Mouse (Mus musculus): ENCODE measurements at regions not wholly inside any gene's neighbourhood (a gene's known extent, or its start where the extent isn't known, plus 50 kb on each side); places are given as distances from the start of the nearest gene placed in this dataset.

DNA sequence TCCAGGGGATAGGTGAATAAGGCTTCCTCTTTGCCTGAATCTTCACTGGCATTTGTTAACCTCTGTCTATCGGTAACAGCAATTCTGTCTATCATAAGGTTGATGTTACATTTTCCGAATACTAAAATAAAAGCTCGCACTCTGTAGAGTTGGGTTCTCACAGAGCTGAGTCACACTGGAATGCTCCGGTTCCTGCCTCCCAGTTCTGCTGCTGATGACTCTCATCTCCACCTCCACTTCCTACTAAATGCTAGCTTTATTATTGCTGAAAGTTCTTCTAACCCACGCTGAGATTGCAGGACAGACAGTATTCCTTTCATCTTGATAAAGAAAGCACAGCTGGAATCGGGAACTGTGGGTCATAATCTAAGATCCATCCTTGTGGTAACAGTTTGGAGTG lies 65.5 kb upstream of the Ssr3 start:
- Histone ChIP-seq H3K9me3 (ENCODE audit: control insufficient read depth, low read length) (0 out of 2 replicates have a peak, but pooled peaks cover 3% of the 10 kb centered on the region), H3K9ac (replicated peaks; ENCODE audit: low read depth, low read length) (no peak overlapping the region), H3K27me3 (replicated peaks; ENCODE audit: control insufficient read depth, insufficient read depth, low read length) (no peaks in the 10 kb centered on the region), H3K27ac (ENCODE audit: low read length) (no peak overlapping the region), H3K36me3 (ENCODE audit: control insufficient read depth, insufficient read depth) (no peaks in the 10 kb centered on the region), H3K4me1 (replicated peaks; ENCODE audit: control insufficient read depth, insufficient read depth, low read length) (peaks cover 12% of the 10 kb centered on the region), H3K4me3 (replicated peaks; ENCODE audit: low read length) (no peak overlapping the region), H3K4me2 (ENCODE audit: low read length) (no peak overlapping the region)
- 80% methylated on average over 6 of the region's 6 CpGs for WGBS
- ATAC-seq: no peak

DNA sequence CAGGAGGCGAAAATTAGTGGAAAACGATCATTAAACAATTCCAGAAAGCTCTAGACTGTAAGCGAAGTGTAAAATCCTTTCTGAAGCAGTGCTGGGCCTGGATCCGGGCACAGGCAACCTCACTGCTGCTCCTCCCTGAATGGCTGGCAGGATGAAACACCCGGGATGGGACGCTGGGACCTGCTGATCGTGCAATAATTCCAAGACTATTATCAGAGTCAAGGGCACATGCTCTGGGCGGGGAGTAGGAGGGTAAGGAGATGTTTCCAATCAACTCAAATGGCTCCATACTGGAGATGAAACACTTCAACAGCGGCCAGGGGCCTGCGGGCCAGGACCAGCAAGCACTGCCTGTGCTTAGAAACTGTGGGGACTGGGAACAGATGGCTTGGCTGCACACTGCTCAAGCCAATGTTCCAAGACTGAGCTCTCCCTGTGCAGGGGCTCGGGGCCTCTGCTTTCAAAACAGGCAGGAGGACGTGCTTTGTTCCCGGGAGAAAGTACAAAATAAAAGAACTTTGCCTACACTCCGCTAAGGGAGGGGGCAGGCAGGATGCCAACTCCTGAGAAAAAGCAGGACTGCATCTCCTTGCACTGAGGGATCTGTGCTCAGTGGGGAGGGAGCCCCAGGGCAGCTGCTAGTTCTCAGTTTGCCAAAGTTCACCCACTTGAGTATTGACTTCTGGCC lies 63.3 kb upstream of the Ssr3 start:
- peak; percentile 98 for ATAC-seq
- H3K9me3 ChIP-seq (ENCODE audit: control insufficient read depth, low read length): 0 out of 2 replicates have a peak, but pooled peaks cover 3% of the 10 kb centered on the region
- H3K27ac ChIP-seq (ENCODE audit: low read length): peak overlapping the region; percentile 52
- peaks cover 9% of the 10 kb centered on the region for H3K4me1 ChIP-seq (replicated peaks; ENCODE audit: control insufficient read depth, insufficient read depth, low read length)
- no peaks in the 10 kb centered on the region for H3K27me3 ChIP-seq (replicated peaks; ENCODE audit: control insufficient read depth, insufficient read depth, low read length)
- WGBS: 11% methylated on average over 14 of the region's 14 CpGs
- no peak overlapping the region for H3K4me2 ChIP-seq (ENCODE audit: low read length)
- H3K9ac ChIP-seq (replicated peaks; ENCODE audit: low read depth, low read length): no peak overlapping the region
- H3K36me3 ChIP-seq (ENCODE audit: control insufficient read depth, insufficient read depth): no peaks in the 10 kb centered on the region
- H3K4me3 ChIP-seq (replicated peaks; ENCODE audit: low read length): no peak overlapping the region

- 95% methylated on average over 7 of the region's 7 CpGs for WGBS
- H3K9ac ChIP-seq (replicated peaks; ENCODE audit: low read depth, low read length): no peak overlapping the region
- H3K27me3 ChIP-seq (replicated peaks; ENCODE audit: control insufficient read depth, insufficient read depth, low read length): no peaks in the 10 kb centered on the region
- H3K4me1 ChIP-seq (replicated peaks; ENCODE audit: control insufficient read depth, insufficient read depth, low read length): 0 out of 2 replicates have a peak, but pooled peaks cover 5% of the 10 kb centered on the region
- H3K9me3 ChIP-seq (ENCODE audit: control insufficient read depth, low read length): 0 out of 2 replicates have a peak, but pooled peaks cover 2% of the 10 kb centered on the region
- no peak overlapping the region for H3K27ac ChIP-seq (ENCODE audit: low read length)
- ATAC-seq: no peak
- no peak overlapping the region for H3K4me3 ChIP-seq (replicated peaks; ENCODE audit: low read length)
- H3K36me3 ChIP-seq (ENCODE audit: control insufficient read depth, insufficient read depth): no peaks in the 10 kb centered on the region
- no peak overlapping the region for H3K4me2 ChIP-seq (ENCODE audit: low read length)
These were observed 61.9 kb upstream of the Ssr3 start for GRCm38 (mm10) chr3:65454301-65454700.

DNA sequence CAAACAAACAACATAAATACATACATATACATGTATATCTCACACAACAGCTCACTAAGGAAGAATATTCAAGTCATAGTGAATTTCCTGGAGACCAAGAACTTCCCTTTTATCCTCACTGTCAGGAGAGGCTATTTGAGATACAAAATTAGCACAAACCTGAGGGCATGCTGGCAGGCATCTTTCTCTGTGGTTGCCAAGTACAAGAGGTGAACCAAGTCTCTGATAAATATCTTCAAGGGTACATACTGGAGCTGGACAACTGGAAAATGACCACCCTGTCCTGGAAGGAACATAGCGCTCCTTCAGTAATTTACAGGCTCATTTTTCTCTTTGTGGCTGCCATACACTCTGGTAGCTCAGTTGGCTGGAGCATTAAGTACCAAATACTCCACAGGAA lies 56.8 kb upstream of the Ssr3 start:
- no peak overlapping the region for H3K27ac ChIP-seq (ENCODE audit: low read length)
- no peak overlapping the region for H3K4me3 ChIP-seq (replicated peaks; ENCODE audit: low read length)
- WGBS: 90% methylated on average over 1 of the region's 1 CpGs
- no peaks in the 10 kb centered on the region for H3K9me3 ChIP-seq (ENCODE audit: control insufficient read depth, low read length)
- H3K36me3 ChIP-seq (ENCODE audit: control insufficient read depth, insufficient read depth): no peaks in the 10 kb centered on the region
- no peaks in the 10 kb centered on the region for H3K27me3 ChIP-seq (replicated peaks; ENCODE audit: control insufficient read depth, insufficient read depth, low read length)
- no peak overlapping the region for H3K9ac ChIP-seq (replicated peaks; ENCODE audit: low read depth, low read length)
- no peak for ATAC-seq
- H3K4me1 ChIP-seq (replicated peaks; ENCODE audit: control insufficient read depth, insufficient read depth, low read length): no peaks in the 10 kb centered on the region
- no peak overlapping the region for H3K4me2 ChIP-seq (ENCODE audit: low read length)

- H3K27me3 ChIP-seq (replicated peaks; ENCODE audit: control insufficient read depth, insufficient read depth, low read length): no peaks in the 10 kb centered on the region
- no peak overlapping the region for H3K4me2 ChIP-seq (ENCODE audit: low read length)
- H3K9ac ChIP-seq (replicated peaks; ENCODE audit: low read depth, low read length): no peak overlapping the region
- no peak for ATAC-seq
- H3K4me1 ChIP-seq (replicated peaks; ENCODE audit: control insufficient read depth, insufficient read depth, low read length): peaks cover 17% of the 10 kb centered on the region
- 29% methylated on average over 1 of the region's 1 CpGs for WGBS
- H3K4me3 ChIP-seq (replicated peaks; ENCODE audit: low read length): no peak overlapping the region
- no peak overlapping the region for H3K27ac ChIP-seq (ENCODE audit: low read length)
- no peaks in the 10 kb centered on the region for H3K36me3 ChIP-seq (ENCODE audit: control insufficient read depth, insufficient read depth)
- H3K9me3 ChIP-seq (ENCODE audit: control insufficient read depth, low read length): no peaks in the 10 kb centered on the region
These were observed 51.3 kb upstream of the Ssr3 start for GRCm38 (mm10) chr3:65443701-65444100.

DNA sequence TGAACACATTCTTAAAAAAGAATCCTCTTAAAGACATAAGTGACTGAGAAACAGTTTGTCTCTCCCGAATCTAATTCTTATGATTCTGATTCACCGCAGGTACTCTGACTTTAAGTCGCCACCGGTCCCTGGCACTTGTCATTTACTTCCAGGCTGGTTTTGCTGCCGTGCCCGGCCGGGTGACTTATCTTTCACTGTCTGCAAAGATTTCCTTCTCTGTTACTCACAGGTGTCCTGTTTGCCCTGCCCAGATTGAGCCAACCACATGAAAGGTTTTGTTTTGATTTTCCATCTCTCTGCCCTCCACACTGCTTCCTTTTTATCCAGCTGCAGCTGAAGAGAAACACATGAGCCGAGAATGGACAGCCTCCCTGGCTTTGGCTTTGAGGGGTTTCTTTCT lies 50.5 kb upstream of the Ssr3 start:
- no peak for ATAC-seq
- no peaks in the 10 kb centered on the region for H3K27me3 ChIP-seq (replicated peaks; ENCODE audit: control insufficient read depth, insufficient read depth, low read length)
- 69% methylated on average over 8 of the region's 8 CpGs for WGBS
- H3K9ac ChIP-seq (replicated peaks; ENCODE audit: low read depth, low read length): no peak overlapping the region
- H3K36me3 ChIP-seq (ENCODE audit: control insufficient read depth, insufficient read depth): no peaks in the 10 kb centered on the region
- H3K4me3 ChIP-seq (replicated peaks; ENCODE audit: low read length): no peak overlapping the region
- H3K4me2 ChIP-seq (ENCODE audit: low read length): no peak overlapping the region
- H3K27ac ChIP-seq (ENCODE audit: low read length): no peak overlapping the region
- H3K4me1 ChIP-seq (replicated peaks; ENCODE audit: control insufficient read depth, insufficient read depth, low read length): peaks cover 17% of the 10 kb centered on the region
- H3K9me3 ChIP-seq (ENCODE audit: control insufficient read depth, low read length): no peaks in the 10 kb centered on the region

DNA sequence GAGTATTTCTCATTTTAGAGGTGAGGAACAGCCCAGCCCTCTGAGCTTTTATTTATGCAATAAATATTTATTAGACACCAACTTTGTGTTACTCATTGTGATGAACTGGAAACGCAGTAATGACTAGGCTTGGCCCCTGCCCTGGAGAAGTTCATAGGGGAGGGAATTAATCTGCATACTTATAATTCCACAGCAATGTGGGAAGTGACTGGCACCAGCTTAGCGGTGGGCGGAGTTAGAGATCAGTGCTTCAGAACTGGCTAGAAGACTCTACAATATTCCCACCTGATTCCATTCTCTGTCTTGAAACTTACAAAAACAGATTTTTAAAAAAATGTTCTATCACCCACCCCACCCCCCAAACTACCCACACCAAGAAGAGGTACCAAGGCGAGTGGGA lies 49.8 kb upstream of the Ssr3 start:
- ATAC-seq: peak; percentile 61
- no peak overlapping the region for H3K4me2 ChIP-seq (ENCODE audit: low read length)
- H3K9me3 ChIP-seq (ENCODE audit: control insufficient read depth, low read length): no peaks in the 10 kb centered on the region
- H3K9ac ChIP-seq (replicated peaks; ENCODE audit: low read depth, low read length): no peak overlapping the region
- H3K36me3 ChIP-seq (ENCODE audit: control insufficient read depth, insufficient read depth): no peaks in the 10 kb centered on the region
- peaks cover 17% of the 10 kb centered on the region for H3K4me1 ChIP-seq (replicated peaks; ENCODE audit: control insufficient read depth, insufficient read depth, low read length)
- no peak overlapping the region for H3K4me3 ChIP-seq (replicated peaks; ENCODE audit: low read length)
- no peaks in the 10 kb centered on the region for H3K27me3 ChIP-seq (replicated peaks; ENCODE audit: control insufficient read depth, insufficient read depth, low read length)
- peak overlapping the region; percentile 49 for H3K27ac ChIP-seq (ENCODE audit: low read length)
- WGBS: 68% methylated on average over 4 of the region's 4 CpGs
